Mouse (Mus musculus) layer of hippocampus, postnatal 10 days (tissue): ENCODE results near the gene Vmn1r80. TPM values are rescaled to one million over a fixed set of nuclear protein-coding genes. Genes with fewer than 3 reads are reported as not detected.
"Not testable (repeated sequence)": the region's sequence is repeated elsewhere in the genome, so short reads cannot be mapped to it uniquely, and the experiment has no call there.

ENCODE experiments used
- DNase-seq, 2 experiments: peaks; one replicate each; pipeline ENCODE4 v3.0.0; 2021; ENCODE audit warnings: low spot score in 2 of 2
- long read RNA-seq: library from polyadenylated mRNA; stranded (forward); transcript quantifications from one replicate; pipeline ENCODE4 v2.0.0, GENCODE M21; 2023
- total RNA-seq, 2 experiments: library from RNA; stranded (reverse); gene quantifications; 2 replicates each; pipeline ENCODE4 v1.2.3; 2021

The Vmn1r80 gene
- not detected for total RNA-seq
- long read RNA-seq: 0 reads

DNA sequence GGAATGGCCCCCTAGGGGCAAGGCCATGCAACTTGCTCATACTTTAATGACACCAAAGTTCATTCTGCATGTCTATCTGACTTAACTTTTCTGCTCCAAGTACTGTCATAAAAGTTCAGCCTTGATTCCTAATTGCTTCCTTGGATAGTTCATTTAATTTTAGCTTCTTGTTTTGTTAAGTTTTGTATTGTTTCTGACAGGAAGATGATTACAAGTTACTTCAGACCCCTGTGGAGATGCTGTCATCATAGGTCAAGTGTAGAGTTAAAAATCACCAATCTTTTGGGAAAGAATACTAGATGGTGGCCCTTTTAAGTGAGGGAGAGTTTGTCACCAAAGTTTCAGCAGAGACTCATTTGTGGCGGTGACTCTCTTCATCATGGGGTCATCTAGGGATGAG, at the start of gene Vmn1r80:
Vmn1r80 (plus strand) TSS at position 301 of the 400 bp plus-strand sequence.
- no peak for DNase-seq

DNA sequence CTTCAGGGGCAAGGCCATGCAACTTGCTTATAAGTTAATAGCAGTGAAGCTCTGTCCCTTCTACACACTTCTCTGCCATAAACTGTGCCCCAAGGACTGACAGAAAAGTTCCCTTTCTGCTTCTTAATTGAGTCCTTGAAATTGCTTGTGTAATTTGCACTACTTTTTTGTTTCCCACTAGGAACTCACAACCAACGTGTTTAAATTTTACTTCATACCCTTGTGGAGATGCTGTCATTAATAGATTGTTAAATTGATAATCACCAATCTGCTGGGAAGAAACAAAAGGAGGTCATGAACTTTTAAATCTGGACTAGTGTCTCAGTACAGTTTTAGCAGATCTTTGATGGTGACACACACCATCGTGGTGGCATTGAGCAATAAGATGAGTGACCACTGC, 39.1 kb upstream of the Vmn1r80 start, which contains the start of gene Vmn1r78:
Vmn1r78 (plus strand) TSS at position 301 of the 400 bp plus-strand sequence.
- no peak for DNase-seq

DNA sequence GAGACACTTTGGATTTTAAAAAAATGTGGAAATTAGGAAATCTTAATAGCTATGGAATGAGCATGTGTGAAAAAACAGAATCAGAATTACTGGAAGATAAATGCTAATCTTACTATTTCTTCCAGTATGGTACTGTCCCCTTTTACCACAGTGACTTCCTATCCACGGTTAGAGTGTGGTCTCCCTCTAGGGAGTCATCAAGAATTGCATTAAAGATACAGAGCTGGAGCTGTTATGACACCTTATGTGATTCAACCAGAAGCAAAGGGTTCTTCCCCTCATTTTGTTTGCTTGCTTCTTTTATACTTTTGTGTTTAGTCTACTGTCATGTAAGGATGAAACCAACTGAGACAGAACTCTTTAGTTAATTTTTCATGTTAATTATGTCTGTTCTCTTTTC, 32.6 kb upstream of the Vmn1r80 start:
- DNase-seq: not testable (repeated sequence)

DNA sequence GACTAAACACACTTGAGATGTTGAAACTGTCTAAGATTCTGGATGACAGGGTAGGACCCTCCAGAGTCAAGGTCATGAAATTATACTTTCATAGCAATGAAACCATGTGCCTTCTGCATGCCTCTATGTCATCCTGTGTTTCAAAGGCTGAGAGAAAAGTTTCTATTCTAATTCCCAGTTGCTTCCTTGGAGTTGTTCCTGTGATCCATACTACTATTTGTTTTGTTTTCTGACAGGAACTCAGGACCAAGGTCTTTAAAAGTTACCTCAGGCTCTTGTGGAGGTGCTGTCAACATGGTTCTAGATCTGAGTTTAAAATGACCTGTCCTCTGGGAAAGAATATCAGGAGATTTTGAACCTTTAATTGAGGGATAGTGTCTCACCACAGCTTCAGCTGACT, 18.1 kb upstream of the Vmn1r80 start, which contains the start of gene Vmn1r79:
Vmn1r79 (plus strand) TSS at position 301 of the 400 bp plus-strand sequence.
- not testable (repeated sequence) for DNase-seq

DNA sequence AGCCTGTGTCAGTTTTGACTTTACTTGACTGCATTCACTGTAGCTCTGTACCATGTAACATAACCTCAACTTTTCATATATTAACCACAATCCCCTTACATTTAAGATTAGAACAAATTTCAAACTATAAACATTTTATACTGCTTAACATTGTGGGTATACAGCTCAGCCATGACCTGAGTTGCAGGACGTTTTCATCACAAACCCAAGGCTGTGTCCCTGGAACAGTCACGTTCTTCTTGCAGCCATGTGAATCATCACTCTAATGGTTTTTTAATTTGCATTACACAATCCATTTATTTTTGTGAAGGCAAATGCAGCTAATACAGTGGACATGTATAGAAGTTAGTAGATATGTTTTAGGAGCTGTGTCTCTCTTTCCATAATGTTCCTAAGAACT, 16.2 kb upstream of the Vmn1r80 start:
- DNase-seq: not testable (repeated sequence)

DNA sequence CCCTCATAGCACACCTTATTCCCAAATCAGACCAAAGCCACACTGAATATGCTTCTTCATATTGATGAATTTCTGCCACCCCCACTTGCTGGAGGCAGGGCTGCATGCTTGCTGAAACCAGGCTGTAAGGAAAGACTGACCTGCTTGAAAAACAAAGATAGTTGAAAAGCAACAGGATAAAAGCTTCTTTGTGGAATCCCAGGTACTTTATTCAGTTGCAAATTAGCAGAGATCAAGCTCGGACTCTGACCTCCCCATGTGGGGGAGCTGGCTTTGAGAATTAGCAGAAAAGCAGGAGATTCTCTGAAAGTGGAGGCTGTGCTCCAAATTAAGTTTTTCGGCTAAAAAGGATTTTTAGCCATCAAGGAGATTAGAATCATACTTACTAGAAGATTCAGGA, 15.1 kb downstream of the Vmn1r80 start:
- DNase-seq: no peak

Other genes with a start within 250 kb of the Vmn1r80 start
- gene Vmn1r77, start 152.5 kb upstream of the Vmn1r80 start, total RNA-seq: not detected
- gene Vmn1r78, start 39.0 kb upstream of the Vmn1r80 start, total RNA-seq: not detected
- not detected for gene Vmn1r79, start 18.0 kb upstream of the Vmn1r80 start, total RNA-seq
- gene Vmn1r81, start 79.0 kb downstream of the Vmn1r80 start, total RNA-seq: under 1 TPM; 0.02 to 0.04 TPM
- not detected for gene Vmn1r82, start 111.1 kb downstream of the Vmn1r80 start, total RNA-seq
- gene Vmn1r83, start 140.2 kb downstream of the Vmn1r80 start, total RNA-seq: not detected
- not detected for gene Vmn1r84, start 180.0 kb downstream of the Vmn1r80 start, total RNA-seq
- 1 to 10 TPM; 7.8 to 8.5 TPM for gene Zfp551, start 233.5 kb downstream of the Vmn1r80 start, total RNA-seq